Mouse (Mus musculus) cerebellum, adult 9-11 months (tissue): ENCODE results near the gene 4930435E12Rik.

ENCODE experiments used
- DNase-seq: peaks from one replicate; pipeline ENCODE4 v3.0.0; 2022

4930435E12Rik gene

DNA sequence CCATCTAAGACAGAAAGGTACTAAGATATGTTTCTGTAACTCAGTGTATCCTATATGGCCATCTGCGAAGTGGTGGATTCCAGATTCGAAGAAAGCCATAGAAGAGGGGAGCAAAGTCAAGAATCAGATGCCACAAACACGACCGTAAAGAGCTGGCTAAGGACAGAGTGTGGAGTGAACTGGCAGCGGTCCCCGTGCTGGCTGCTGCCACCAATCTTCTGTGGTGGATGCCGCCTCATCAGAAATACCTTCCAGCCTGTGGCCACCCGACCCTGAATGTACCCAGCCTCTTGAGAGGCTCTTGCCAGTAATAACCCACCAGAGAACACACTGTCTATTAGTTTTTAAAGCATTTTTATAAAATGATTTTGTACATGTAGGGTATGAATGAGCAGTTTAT, 60.2 kb downstream of the 4930435E12Rik start:
- DNase-seq, result no peak

- DNase-seq, result no peak
These were observed 60.8 kb downstream of the 4930435E12Rik start for GRCm38 (mm10) chr16:38767761-38768160.

- DNase-seq, result no peak
These were observed 61.9 kb downstream of the 4930435E12Rik start for GRCm38 (mm10) chr16:38766671-38767070.

GRCm38 (mm10) chr16:38763508-38763907, 65.0 kb downstream of the 4930435E12Rik start:
- no peak for DNase-seq

GRCm38 (mm10) chr16:38762401-38762800, 66.1 kb downstream of the 4930435E12Rik start:
- DNase-seq, result no peak
